8 mouse cellular contexts compared by ENCODE assay signal in genomic region chr6:54253206-54253605, GRCm38 (mm10).
DNase-seq lines count a peak whose midpoint lies in the region; ATAC-seq and TF ChIP-seq lines count a peak whose summit lies in the region.
"Had no signal": no experiment of that assay in that cellular context is flagged by ENCODE, and none has a peak within 500 bp of the region (broad histone marks: within the 10 kb centered on the region; RNA-seq: fewer than 3 reads in every experiment).

No protein-coding gene starts in this region.

- peak; percentile 21 for ATAC-seq in kidney, embryonic 16.5 days (ENCODE audit: low FRiP score, low TSS enrichment)

- intact Hi-C loops in left cerebral cortex, adult 2 months (cut with DNase I), result loop anchor here (2.0 to 5.0 kb wide), 2 partner anchors 74 to 116 kb away; partner anchors contain the start of gene Prr15
- intact Hi-C loops in left cerebral cortex, postnatal 10 days (cut with DNase I), result loop anchor here (5.0 kb wide), 1 partner anchor 114 kb away; no protein-coding TSS in a partner anchor
- intact Hi-C loops in gastrocnemius, postnatal 36 days (cut with DNase I), result no loop called here

- DNase-seq in left cerebral cortex, adult 2 months (ENCODE audit: extremely low spot score in 1 of 2, low spot score in 2 of 2), result peak in 1 of 2 experiments; percentile 51
- DNase-seq in left cerebral cortex, postnatal 10 days (ENCODE audit: extremely low spot score in 1 of 2, low spot score in 2 of 2), result no peak
- DNase-seq in ES-E14 (ENCODE audit: low read depth, low spot score), result no peak
- DNase-seq in adrenal gland, postnatal 36 days, result peak; percentile 39 to 63
- DNase-seq in thymus, postnatal 25 days, result peak; percentile 35
- no peak for DNase-seq in gastrocnemius, postnatal 36 days

- H3K9ac ChIP-seq in ES-E14 (ENCODE audit: insufficient read depth, low read depth, low read length, poor library complexity, severe bottlenecking), result no peak overlapping the region
- H3K9ac ChIP-seq in kidney, embryonic 16.5 days (replicated peaks; ENCODE audit: low read length), result no peak overlapping the region
- H3K9ac ChIP-seq: neural tube, embryonic 12.5 days had no signal

- H3K4me3 ChIP-seq in left cerebral cortex, adult 2 months, result no peak overlapping the region
- H3K4me3 ChIP-seq in ES-E14 (ENCODE audit: insufficient read depth in 1 of 2, low read depth in 1 of 2, low read length in 2 of 2, poor library complexity in 1 of 2, severe bottlenecking in 1 of 2), result no peak overlapping the region
- H3K4me3 ChIP-seq in kidney, embryonic 16.5 days (ENCODE audit: low read length), result no peak overlapping the region
- H3K4me3 ChIP-seq: neural tube, embryonic 12.5 days had no signal

- no peak overlapping the region for H3K4me2 ChIP-seq in kidney, embryonic 16.5 days (replicated peaks; ENCODE audit: low read depth, low read length)
- H3K4me2 ChIP-seq: neural tube, embryonic 12.5 days had no signal

- in situ Hi-C loops in ES-E14 (cut with MboI; ENCODE audit: low sequenced_read_pairs in 2 of 2, unreplicated experiment in 2 of 2), result no loop called here

- no peaks in the 10 kb centered on the region for H3K27me3 ChIP-seq in kidney, embryonic 16.5 days (ENCODE audit: insufficient read depth, low read length)
- H3K27me3 ChIP-seq: neural tube, embryonic 12.5 days had no signal

- no peaks in the 10 kb centered on the region for H3K9me3 ChIP-seq in ES-E14 (ENCODE audit: control insufficient read depth, insufficient read depth, low read depth, low read length)
- H3K9me3 ChIP-seq in kidney, embryonic 16.5 days (ENCODE audit: low read length), result no peaks in the 10 kb centered on the region
- H3K9me3 ChIP-seq: neural tube, embryonic 12.5 days had no signal

- H3K4me1 ChIP-seq in ES-E14 (ENCODE audit: control insufficient read depth in 2 of 2, insufficient read depth in 2 of 2, low read length in 2 of 2, poor library complexity in 1 of 2), result peaks cover 0 to 2% of the 10 kb centered on the region in 2 experiments; a peak in 1 of 4 replicates
- peaks cover 41% of the 10 kb centered on the region for H3K4me1 ChIP-seq in kidney, embryonic 16.5 days (ENCODE audit: insufficient read depth, low read length)

- H3K36me3 ChIP-seq in ES-E14 (ENCODE audit: control insufficient read depth, insufficient read depth, low read length, poor library complexity, severe bottlenecking), result no peaks in the 10 kb centered on the region
- no peaks in the 10 kb centered on the region for H3K36me3 ChIP-seq in kidney, embryonic 16.5 days (ENCODE audit: insufficient read depth, low read length)
- H3K36me3 ChIP-seq: neural tube, embryonic 12.5 days had no signal

- peak overlapping the region; percentile 11; the same call in 1 of the 2 replicates for H3K27ac ChIP-seq in left cerebral cortex, adult 2 months
- no peak overlapping the region for H3K27ac ChIP-seq in ES-E14 (ENCODE audit: insufficient read depth, low read depth, low read length, poor library complexity, severe bottlenecking)
- H3K27ac ChIP-seq in kidney, embryonic 16.5 days (ENCODE audit: low read length), result no peak overlapping the region
- H3K27ac ChIP-seq: neural tube, embryonic 12.5 days had no signal

- 55% methylated on average over 5 of the region's 5 CpGs for WGBS in kidney, embryonic 16.5 days

- peak; percentile 66 for TF ChIP-seq CTCF in left cerebral cortex, adult 2 months (IDR thresholded peaks at IDR 0.05)

TF ChIP-seq in ES-E14, 5 proteins besides CTCF, POLR2A, EP300 and RAD21:
- TF ChIP-seq ZC3H11A (IDR thresholded peaks at IDR 0.05; ENCODE audit: borderline replicate concordance, low read depth, low read length) (0 out of 2 replicates have a peak, but pooled peaks have one; percentile 45), MAFK (IDR thresholded peaks at IDR 0.05; ENCODE audit: insufficient read depth, low read depth, low read length) (no peak), CHD2 (IDR thresholded peaks at IDR 0.05; ENCODE audit: low read depth, low read length) (no peak), HCFC1 (IDR thresholded peaks at IDR 0.05; ENCODE audit: borderline replicate concordance, insufficient read depth, low read length) (no peak)
TF ChIP-seq in ES-E14: peak in this region for 1.

Comparison
In these comparisons a context has a peak if more than half of its experiments do, and no peak if none do; other contexts are left out.
1. DNase-seq: peak in adrenal gland, postnatal 36 days (2 of 2) and thymus, postnatal 25 days (single experiment); none in left cerebral cortex, postnatal 10 days (0 of 2), ES-E14 (single experiment) and gastrocnemius, postnatal 36 days (0 of 2).